In the genomic region with DNA sequence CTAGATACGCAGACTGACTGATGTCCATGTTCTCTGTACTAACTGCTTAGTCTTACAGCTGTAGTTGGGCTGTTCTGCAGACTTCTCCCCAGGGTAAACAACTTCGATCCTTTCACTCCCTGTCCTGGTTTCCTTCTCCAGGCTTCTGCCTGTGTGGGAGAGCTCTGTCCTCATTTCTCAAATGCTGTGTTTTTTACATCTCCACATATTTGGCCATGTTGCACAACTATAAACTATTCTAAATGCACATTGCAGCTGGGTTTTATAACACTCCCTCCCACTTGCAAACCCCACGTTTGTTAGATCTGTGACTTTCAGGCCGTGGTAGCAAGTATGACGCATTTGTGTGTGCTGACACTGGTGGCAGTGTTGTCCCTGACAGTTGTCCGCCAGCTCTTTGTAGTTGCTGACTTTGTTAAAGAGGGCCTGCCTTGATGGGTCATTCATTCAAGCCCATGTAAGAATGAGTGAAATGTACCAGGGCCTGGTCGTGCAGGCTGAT, we compare ENCODE assay signal across 15 mouse cellular contexts. TPM values are rescaled to one million over a fixed set of nuclear protein-coding genes. Genes with fewer than 3 reads are reported as not detected.
DNase-seq lines count a peak whose midpoint lies in the region; ATAC-seq and TF ChIP-seq lines count a peak whose summit lies in the region.
"Had no signal": no experiment of that assay in that cellular context is flagged by ENCODE, and none has a peak within 500 bp of the region (broad histone marks: within the 10 kb centered on the region; RNA-seq: fewer than 3 reads in every experiment).

No protein-coding gene starts in this region.

- peak overlapping the region; percentile 31; the same call in 1 of the 2 replicates for H3K27ac ChIP-seq in heart, embryonic 11.5 days (ENCODE audit: low read depth, low read length)
- H3K27ac ChIP-seq in liver, embryonic 14.5 days = no peak overlapping the region
- H3K27ac ChIP-seq in liver, embryonic 12.5 days = no peak overlapping the region
- peak overlapping the region; percentile 63 for H3K27ac ChIP-seq in intestine, embryonic 15.5 days
- no peak overlapping the region for H3K27ac ChIP-seq in hindbrain, embryonic 14.5 days
- H3K27ac ChIP-seq: embryonic facial prominence, embryonic 10.5 days; forebrain, embryonic 13.5 days; macrophage had no signal

- WGBS in heart, embryonic 11.5 days (ENCODE audit: insufficient replicate concordance) = 47% methylated on average over 7 of the region's 7 CpGs
- WGBS in liver, embryonic 14.5 days (ENCODE audit: insufficient replicate concordance) = 62% methylated on average over 7 of the region's 7 CpGs
- 64% methylated on average over 7 of the region's 7 CpGs for WGBS in liver, embryonic 12.5 days (ENCODE audit: insufficient replicate concordance)
- WGBS in intestine, embryonic 15.5 days = 40% methylated on average over 7 of the region's 7 CpGs
- WGBS in hindbrain, embryonic 14.5 days = 78% methylated on average over 7 of the region's 7 CpGs

- H3K27me3 ChIP-seq in heart, embryonic 11.5 days (ENCODE audit: control insufficient read depth, insufficient read depth, low read length) = no peaks in the 10 kb centered on the region
- H3K27me3 ChIP-seq in liver, embryonic 14.5 days (ENCODE audit: control insufficient read depth, insufficient read depth, low read length) = no peaks in the 10 kb centered on the region
- no peaks in the 10 kb centered on the region for H3K27me3 ChIP-seq in liver, embryonic 12.5 days (replicated peaks)
- no peaks in the 10 kb centered on the region for H3K27me3 ChIP-seq in intestine, embryonic 15.5 days (replicated peaks)
- H3K27me3 ChIP-seq in hindbrain, embryonic 14.5 days (ENCODE audit: control insufficient read depth, insufficient read depth, low read length) = no peaks in the 10 kb centered on the region
- H3K27me3 ChIP-seq: forebrain, embryonic 13.5 days had no signal

- no peaks in the 10 kb centered on the region for H3K36me3 ChIP-seq in heart, embryonic 11.5 days (ENCODE audit: control insufficient read depth, insufficient read depth, low read length)
- H3K36me3 ChIP-seq in liver, embryonic 14.5 days (replicated peaks; ENCODE audit: control insufficient read depth, insufficient read depth, low read depth) = no peaks in the 10 kb centered on the region
- H3K36me3 ChIP-seq in liver, embryonic 12.5 days = no peaks in the 10 kb centered on the region
- H3K36me3 ChIP-seq in intestine, embryonic 15.5 days = no peaks in the 10 kb centered on the region
- peaks cover 29% of the 10 kb centered on the region for H3K36me3 ChIP-seq in hindbrain, embryonic 14.5 days (replicated peaks; ENCODE audit: control insufficient read depth, insufficient read depth)

- H3K9ac ChIP-seq in heart, embryonic 11.5 days (ENCODE audit: low read depth, low read length) = no peak overlapping the region
- no peak overlapping the region for H3K9ac ChIP-seq in liver, embryonic 14.5 days (replicated peaks)
- H3K9ac ChIP-seq in liver, embryonic 12.5 days = no peak overlapping the region
- no peak overlapping the region for H3K9ac ChIP-seq in intestine, embryonic 15.5 days
- H3K9ac ChIP-seq in hindbrain, embryonic 14.5 days = no peak overlapping the region
- H3K9ac ChIP-seq: forebrain, embryonic 13.5 days had no signal

- no peaks in the 10 kb centered on the region for H3K9me3 ChIP-seq in heart, embryonic 11.5 days (replicated peaks; ENCODE audit: control insufficient read depth, low read length)
- H3K9me3 ChIP-seq in liver, embryonic 14.5 days (ENCODE audit: control insufficient read depth, low read length) = no peaks in the 10 kb centered on the region
- no peaks in the 10 kb centered on the region for H3K9me3 ChIP-seq in liver, embryonic 12.5 days (replicated peaks)
- H3K9me3 ChIP-seq in intestine, embryonic 15.5 days = no peaks in the 10 kb centered on the region
- H3K9me3 ChIP-seq in hindbrain, embryonic 14.5 days (ENCODE audit: control insufficient read depth, low read length) = no peaks in the 10 kb centered on the region
- H3K9me3 ChIP-seq: embryonic facial prominence, embryonic 10.5 days; forebrain, embryonic 13.5 days had no signal

- no peak overlapping the region for H3K4me3 ChIP-seq in heart, embryonic 11.5 days (ENCODE audit: low read depth, low read length)
- H3K4me3 ChIP-seq in liver, embryonic 14.5 days (ENCODE audit: insufficient read depth in 1 of 2, low read depth in 2 of 2, low read length in 2 of 2) = no peak overlapping the region
- no peak overlapping the region for H3K4me3 ChIP-seq in liver, embryonic 12.5 days
- H3K4me3 ChIP-seq in intestine, embryonic 15.5 days (replicated peaks) = no peak overlapping the region
- no peak overlapping the region for H3K4me3 ChIP-seq in hindbrain, embryonic 14.5 days (replicated peaks; ENCODE audit: low read length)
- H3K4me3 ChIP-seq: embryonic facial prominence, embryonic 10.5 days; forebrain, embryonic 13.5 days had no signal

- no peak for DNase-seq in heart, adult 11 months
- no peak for DNase-seq in liver, embryonic 14.5 days (ENCODE audit: low read depth in 3 of 3, low spot score in 3 of 3)
- DNase-seq in right cerebral cortex, postnatal 25 days = peak; percentile 48
- no peak for DNase-seq in urinary bladder, postnatal 4 days (ENCODE audit: low spot score in 2 of 2)
- DNase-seq in hindbrain, embryonic 14.5 days (ENCODE audit: low spot score) = no peak
- DNase-seq: cerebellum, adult 11-12 months; kidney, postnatal 14 days; retina, postnatal 1 day; thymus, adult 2 months had no signal

- TF ChIP-seq CTCF in liver, embryonic 14.5 days (IDR thresholded peaks at IDR 0.05; ENCODE audit: low read depth) = 0 out of 2 replicates have a peak, but pooled peaks have one; percentile 1

- no peak overlapping the region for H3K4me2 ChIP-seq in heart, embryonic 11.5 days
- H3K4me2 ChIP-seq in liver, embryonic 14.5 days (ENCODE audit: low read depth) = no peak overlapping the region
- no peak overlapping the region for H3K4me2 ChIP-seq in liver, embryonic 12.5 days
- H3K4me2 ChIP-seq in intestine, embryonic 15.5 days (replicated peaks) = no peak overlapping the region
- H3K4me2 ChIP-seq in hindbrain, embryonic 14.5 days (replicated peaks) = no peak overlapping the region
- H3K4me2 ChIP-seq: forebrain, embryonic 13.5 days had no signal

- H3K4me1 ChIP-seq in heart, embryonic 11.5 days (ENCODE audit: control insufficient read depth, insufficient read depth, low read length) = peaks cover 21% of the 10 kb centered on the region
- peaks cover 0 to 11% of the 10 kb centered on the region in 2 experiments; a peak in 2 of 4 replicates for H3K4me1 ChIP-seq in liver, embryonic 14.5 days (replicated peaks; ENCODE audit: control insufficient read depth in 2 of 2, insufficient read depth in 2 of 2, low read length in 1 of 2)
- peaks cover 23% of the 10 kb centered on the region for H3K4me1 ChIP-seq in liver, embryonic 12.5 days
- H3K4me1 ChIP-seq in intestine, embryonic 15.5 days (replicated peaks) = peaks cover 15% of the 10 kb centered on the region; the same call in 1 of the 2 replicates
- no peaks in the 10 kb centered on the region for H3K4me1 ChIP-seq in hindbrain, embryonic 14.5 days (replicated peaks; ENCODE audit: control insufficient read depth, insufficient read depth, low read length)
- H3K4me1 ChIP-seq: forebrain, embryonic 13.5 days had no signal

- ATAC-seq in heart, embryonic 11.5 days (replicated peaks; ENCODE audit: insufficient number of reproducible peaks, low FRiP score, low TSS enrichment) = no peak
- no peak for ATAC-seq in liver, embryonic 14.5 days (ENCODE audit: insufficient read depth)
- no peak for ATAC-seq in liver, embryonic 12.5 days
- ATAC-seq in intestine, embryonic 15.5 days = peak; percentile 48; the same call in 1 of the 2 replicates
- no peak for ATAC-seq in hindbrain, embryonic 14.5 days (ENCODE audit: low FRiP score)
- ATAC-seq: forebrain, embryonic 13.5 days had no signal

- no peak for TF ChIP-seq EP300 in liver, embryonic 14.5 days (IDR thresholded peaks at IDR 0.05; ENCODE audit: low read depth)

RNA-seq across cellular contexts. Expression of gene Ift122, which starts 10.1 kb away (rescaled TPM):
- polyA plus RNA-seq in heart, embryonic 11.5 days (2014; fragmentation: Nextera tagmentation; extraction: Ambion mirVana) = 21.0 and 26.7 TPM in 2 replicates
- 1.6 and 1.7 TPM in 2 replicates for polyA plus RNA-seq in liver, embryonic 14.5 days (2012; rRNA removed)
- polyA plus RNA-seq in liver, embryonic 14.5 days (2014; fragmentation: Nextera tagmentation; extraction: Ambion mirVana) = 1.9 TPM in 2 replicates
- polyA plus RNA-seq in liver, embryonic 12.5 days (2016; fragmentation: Nextera tagmentation; extraction: Ambion mirVana) = 4.8 and 5.3 TPM in 2 replicates
- polyA plus RNA-seq in intestine, embryonic 15.5 days (2015; fragmentation: Nextera tagmentation; extraction: Ambion mirVana) = 13.8 and 14.2 TPM in 2 replicates
- 26.2 and 28.5 TPM in 2 replicates for polyA plus RNA-seq in hindbrain, embryonic 14.5 days (2014; fragmentation: Nextera tagmentation; extraction: Ambion mirVana)

RNA-seq across cellular contexts. Expression of gene Mbd4, which starts 10.2 kb away (rescaled TPM):
- 12.5 and 14.6 TPM in 2 replicates for polyA plus RNA-seq in heart, embryonic 11.5 days (2014; fragmentation: Nextera tagmentation; extraction: Ambion mirVana)
- polyA plus RNA-seq in liver, embryonic 14.5 days (2012; rRNA removed) = 3.8 and 6.4 TPM in 2 replicates
- 5.8 and 9.3 TPM in 2 replicates for polyA plus RNA-seq in liver, embryonic 14.5 days (2014; fragmentation: Nextera tagmentation; extraction: Ambion mirVana)
- 14.5 and 16.2 TPM in 2 replicates for polyA plus RNA-seq in liver, embryonic 12.5 days (2016; fragmentation: Nextera tagmentation; extraction: Ambion mirVana)
- polyA plus RNA-seq in intestine, embryonic 15.5 days (2015; fragmentation: Nextera tagmentation; extraction: Ambion mirVana) = 14.5 and 14.6 TPM in 2 replicates
- 7.1 and 8.4 TPM in 2 replicates for polyA plus RNA-seq in hindbrain, embryonic 14.5 days (2014; fragmentation: Nextera tagmentation; extraction: Ambion mirVana)

RNA-seq across cellular contexts. Expression of gene Efcab12, which starts 25.2 kb away (rescaled TPM):
- 0.50 and 0.63 TPM in 2 replicates for polyA plus RNA-seq in heart, embryonic 11.5 days (2014; fragmentation: Nextera tagmentation; extraction: Ambion mirVana)
- polyA plus RNA-seq in liver, embryonic 14.5 days (2012; rRNA removed) = 0.09 and 0.11 TPM in 2 replicates
- 0.06 TPM in 1 of 2 replicates, not detected in the other for polyA plus RNA-seq in liver, embryonic 14.5 days (2014; fragmentation: Nextera tagmentation; extraction: Ambion mirVana)
- 0.25 and 0.26 TPM in 2 replicates for polyA plus RNA-seq in liver, embryonic 12.5 days (2016; fragmentation: Nextera tagmentation; extraction: Ambion mirVana)
- polyA plus RNA-seq in intestine, embryonic 15.5 days (2015; fragmentation: Nextera tagmentation; extraction: Ambion mirVana) = 0.42 and 0.49 TPM in 2 replicates
- polyA plus RNA-seq in hindbrain, embryonic 14.5 days (2014; fragmentation: Nextera tagmentation; extraction: Ambion mirVana) = 2.1 and 3.1 TPM in 2 replicates

RNA-seq across cellular contexts. Expression of gene Rpl32, which starts 54.8 kb away (rescaled TPM):
- polyA plus RNA-seq in heart, embryonic 11.5 days (2014; fragmentation: Nextera tagmentation; extraction: Ambion mirVana) = 1,431 and 1,576 TPM in 2 replicates
- polyA plus RNA-seq in liver, embryonic 14.5 days (2012; rRNA removed) = 986 and 1,878 TPM in 2 replicates
- polyA plus RNA-seq in liver, embryonic 14.5 days (2014; fragmentation: Nextera tagmentation; extraction: Ambion mirVana) = 1,452 and 1,510 TPM in 2 replicates
- 1,876 and 1,897 TPM in 2 replicates for polyA plus RNA-seq in liver, embryonic 12.5 days (2016; fragmentation: Nextera tagmentation; extraction: Ambion mirVana)
- 2,172 and 2,428 TPM in 2 replicates for polyA plus RNA-seq in intestine, embryonic 15.5 days (2015; fragmentation: Nextera tagmentation; extraction: Ambion mirVana)
- 1,053 and 1,238 TPM in 2 replicates for polyA plus RNA-seq in hindbrain, embryonic 14.5 days (2014; fragmentation: Nextera tagmentation; extraction: Ambion mirVana)

Comparison
In these comparisons a context has a peak if more than half of its experiments do, and no peak if none do; other contexts are left out.
1. H3K27ac ChIP-seq: peak in heart, embryonic 11.5 days (single experiment) and intestine, embryonic 15.5 days (single experiment); none in liver, embryonic 14.5 days (single experiment), liver, embryonic 12.5 days (single experiment) and hindbrain, embryonic 14.5 days (single experiment).